Mouse (Mus musculus) natural killer cell, adult 2 months (primary cell): ENCODE results near the gene Gm13101.
A peak's percentile ranks its signal among the peaks of the same experiment; 100 is the strongest.
"Not testable (repeated sequence)": the region's sequence is repeated elsewhere in the genome, so short reads cannot be mapped to it uniquely, and the experiment has no call there.

Experiments used
- DNase-seq, 2 experiments: peaks; one replicate each; pipeline ENCODE4 v3.0.0; 2022; ENCODE audit warnings: low spot score in 2 of 2

Gm13101 gene

DNA sequence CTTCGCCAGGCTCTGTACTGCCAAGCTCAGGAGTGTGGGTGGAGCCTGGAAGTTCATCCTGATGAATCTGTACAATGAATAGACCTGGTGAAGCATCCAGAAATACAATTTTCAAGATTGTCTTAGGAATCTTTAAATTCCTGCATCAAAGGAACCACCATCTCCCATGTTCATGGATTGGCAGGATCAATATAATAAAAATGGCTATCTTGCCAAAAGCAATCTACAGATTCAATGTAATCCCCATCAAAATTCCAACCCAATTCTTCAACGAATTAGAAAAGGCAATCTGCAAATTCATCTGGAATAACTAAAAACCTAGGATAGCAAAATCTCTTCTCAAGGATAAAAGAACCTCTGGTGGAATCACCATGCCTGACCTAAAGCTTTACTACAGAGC lies at the start of gene Gm13101:
Gene Gm13101 (minus strand): TSS at position 101 of the 400 bp plus-strand sequence.
- not testable (repeated sequence) for DNase-seq

DNA sequence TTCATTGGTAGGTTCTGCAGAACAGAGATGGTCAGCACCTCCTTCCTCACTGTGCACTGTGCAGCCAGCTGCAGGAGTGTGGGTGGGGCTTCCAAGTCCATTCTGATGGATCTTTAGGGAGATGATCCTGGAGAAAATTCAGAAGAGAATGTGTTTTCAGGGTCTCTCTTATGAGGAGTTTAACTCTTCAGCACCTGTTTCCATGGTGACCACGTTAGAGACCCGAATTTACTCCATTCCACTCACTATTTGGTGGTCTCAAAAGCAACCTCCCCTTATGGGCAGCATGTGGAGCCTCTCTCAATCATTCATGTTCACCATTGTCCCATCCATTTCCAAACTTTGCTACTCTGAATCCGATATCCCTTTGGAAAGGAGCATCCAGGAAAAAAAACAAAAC lies 27.5 kb upstream of the Gm13101 start, which contains the start of gene Pramef17:
Gene Pramef17 (minus strand): TSS at position 101 of the 400 bp plus-strand sequence.
- DNase-seq: not testable (repeated sequence)

GRCm38 (mm10) chr4:143988126-143988525 lies 21.4 kb upstream of the Gm13101 start:
- DNase-seq: peak; percentile 28 to 47

DNA sequence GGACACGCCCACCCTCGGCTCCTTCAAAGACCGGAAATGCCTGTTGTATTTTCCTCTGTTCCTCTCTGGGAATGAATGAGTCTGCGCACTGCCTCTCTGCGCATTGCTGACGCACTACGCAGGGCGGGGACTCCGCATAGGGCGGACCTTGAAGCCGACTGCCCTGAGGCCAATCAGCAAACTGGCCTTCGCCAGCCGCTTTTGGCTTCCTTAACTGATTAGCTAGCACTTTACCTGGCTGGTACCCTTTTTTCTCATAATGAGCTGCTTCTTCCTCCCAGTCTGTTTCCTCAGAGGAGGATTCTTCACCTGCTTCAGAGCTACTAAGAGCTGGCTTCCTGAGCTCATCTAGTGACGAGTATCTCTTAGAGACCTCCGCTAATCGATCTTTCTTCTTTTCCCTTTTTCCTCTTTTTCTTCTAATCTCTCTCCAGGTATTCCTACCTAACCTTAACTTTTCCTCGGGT lies 20.8 kb upstream of the Gm13101 start:
- peak; percentile 49 to 50 for DNase-seq

- DNase-seq: peak; percentile 19 to 35
Observed at GRCm38 (mm10) chr4:143985733-143986132, 19.0 kb upstream of the Gm13101 start.

GRCm38 (mm10) chr4:143985165-143985564 lies 18.4 kb upstream of the Gm13101 start:
- peak; percentile 11 to 14 for DNase-seq

GRCm38 (mm10) chr4:143983446-143983845 lies 16.7 kb upstream of the Gm13101 start:
- DNase-seq: not testable (repeated sequence)

DNA sequence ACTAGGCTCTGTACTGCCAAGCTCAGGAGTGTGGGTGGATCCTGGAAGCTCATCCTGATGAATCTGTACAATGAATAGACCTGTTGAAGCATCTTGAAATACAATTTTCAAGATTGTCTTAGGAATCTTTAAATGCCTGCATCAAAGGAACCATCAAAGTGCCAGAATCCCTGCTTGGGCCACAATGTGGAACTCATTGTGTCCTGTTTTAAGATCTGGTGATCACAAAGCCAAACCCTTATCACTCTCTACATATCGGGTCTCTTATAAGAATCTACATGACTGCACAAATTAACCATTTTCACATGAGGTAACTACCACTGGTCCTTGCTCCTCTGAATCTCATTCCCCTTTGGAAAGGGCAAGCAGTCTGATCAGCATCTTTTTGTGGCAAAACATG lies 15.8 kb downstream of the Gm13101 start, which contains the start of gene Pramef25:
Gene Pramef25 (minus strand): TSS at position 101 of the 400 bp plus-strand sequence.
- DNase-seq: not testable (repeated sequence)
